Mouse (Mus musculus): ENCODE data around the gene Kcnj4.

GRCm38 (mm10) chr15:79439386-79439785 is 65.7 kb downstream of the Kcnj4 start:
- TF ChIP-seq CTCF (conservative IDR thresholded peaks at IDR 0.05; ENCODE audit: low read length) (no peak), POU5F1 (IDR thresholded peaks at IDR 0.05; ENCODE audit: borderline replicate concordance, low read length) (no peak), NANOG (IDR thresholded peaks at IDR 0.05; ENCODE audit: borderline replicate concordance, low read length) (no peak)
